Mouse (Mus musculus): ENCODE data around the gene D630023F18Rik. TPM values are rescaled to one million over a fixed set of nuclear protein-coding genes. Genes with fewer than 3 reads are reported as not detected.

Gene D630023F18Rik
- total RNA-seq, 2 experiments from 2014 or later = 15.1 to 18.3 TPM

- intact Hi-C loops (cut with DNase I) = loop anchor here (2.0 kb wide), 1 partner anchor 65 kb away; no protein-coding TSS in a partner anchor
- no peak for DNase-seq (ENCODE audit: extremely low spot score in 1 of 2, low spot score in 2 of 2)
Observed at GRCm38 (mm10) chr1:65113536-65114172, 9.4 kb downstream of the D630023F18Rik start.

GRCm38 (mm10) chr1:65112807-65113196, 10.2 kb downstream of the D630023F18Rik start:
- intact Hi-C loops (cut with DNase I) = loop anchor here (2.0 kb wide), 1 partner anchor 66 kb away; no protein-coding TSS in a partner anchor
- no peak for DNase-seq (ENCODE audit: extremely low spot score in 1 of 2, low spot score in 2 of 2)

- peak; percentile 74 to 75 for DNase-seq (ENCODE audit: extremely low spot score in 1 of 2, low spot score in 2 of 2)
Observed at GRCm38 (mm10) chr1:65112031-65112806, 10.8 kb downstream of the D630023F18Rik start.

GRCm38 (mm10) chr1:65109756-65110435, 13.1 kb downstream of the D630023F18Rik start:
- intact Hi-C loops (cut with DNase I) = no loop called here
- no peak for DNase-seq (ENCODE audit: extremely low spot score in 1 of 2, low spot score in 2 of 2)

More at GRCm38 (mm10) chr1:65112031-65112806, 10.8 kb downstream of the D630023F18Rik start:
- intact Hi-C loops (cut with DNase I) = loop anchor here (2.0 kb wide), 1 partner anchor 67 kb away; no protein-coding TSS in a partner anchor

- intact Hi-C loops (cut with DNase I) = no loop called here
- no peak for DNase-seq (ENCODE audit: extremely low spot score in 1 of 2, low spot score in 2 of 2)
Observed at GRCm38 (mm10) chr1:65109196-65109595, 13.8 kb downstream of the D630023F18Rik start.

GRCm38 (mm10) chr1:65107654-65108279, 15.2 kb downstream of the D630023F18Rik start:
- intact Hi-C loops (cut with DNase I) = no loop called here

GRCm38 (mm10) chr1:65103273-65103672, 19.7 kb downstream of the D630023F18Rik start, which contains the start of gene Cryga:
Gene Cryga (minus strand): TSS chr1:65103373.
- DNase-seq (ENCODE audit: extremely low spot score in 1 of 2, low spot score in 2 of 2) = no peak
- intact Hi-C loops (cut with DNase I) = no loop called here

More at GRCm38 (mm10) chr1:65107654-65108279, 15.2 kb downstream of the D630023F18Rik start:
- no peak for DNase-seq (ENCODE audit: extremely low spot score in 1 of 2, low spot score in 2 of 2)

GRCm38 (mm10) chr1:65096953-65097352, 26.1 kb downstream of the D630023F18Rik start:
- intact Hi-C loops (cut with DNase I) = no loop called here
- DNase-seq (ENCODE audit: extremely low spot score in 1 of 2, low spot score in 2 of 2) = no peak

GRCm38 (mm10) chr1:65091566-65091965, 31.4 kb downstream of the D630023F18Rik start:
- no peak for DNase-seq (ENCODE audit: extremely low spot score in 1 of 2, low spot score in 2 of 2)
- intact Hi-C loops (cut with DNase I) = no loop called here

GRCm38 (mm10) chr1:65090370-65090769, 32.6 kb downstream of the D630023F18Rik start:
- intact Hi-C loops (cut with DNase I) = no loop called here

GRCm38 (mm10) chr1:65088567-65089356, 34.3 kb downstream of the D630023F18Rik start:
- intact Hi-C loops (cut with DNase I) = no loop called here
- DNase-seq (ENCODE audit: extremely low spot score in 1 of 2, low spot score in 2 of 2) = no peak

More at GRCm38 (mm10) chr1:65090370-65090769, 32.6 kb downstream of the D630023F18Rik start:
- DNase-seq (ENCODE audit: extremely low spot score in 1 of 2, low spot score in 2 of 2) = no peak

- intact Hi-C loops (cut with DNase I) = no loop called here
Observed at GRCm38 (mm10) chr1:65082188-65082587, 40.8 kb downstream of the D630023F18Rik start, which contains the start of gene Crygb. Gene Crygb (minus strand): TSS chr1:65082288.

GRCm38 (mm10) chr1:65075607-65076006, 47.4 kb downstream of the D630023F18Rik start:
- intact Hi-C loops (cut with DNase I) = no loop called here
- DNase-seq (ENCODE audit: extremely low spot score in 1 of 2, low spot score in 2 of 2) = no peak

More at GRCm38 (mm10) chr1:65082188-65082587, 40.8 kb downstream of the D630023F18Rik start, which contains the start of gene Crygb:
- no peak for DNase-seq (ENCODE audit: extremely low spot score in 1 of 2, low spot score in 2 of 2)

GRCm38 (mm10) chr1:65073589-65073988, 49.4 kb downstream of the D630023F18Rik start, which contains the start of gene Crygc:
Gene Crygc (minus strand): TSS chr1:65073689.
- no peak for DNase-seq (ENCODE audit: extremely low spot score in 1 of 2, low spot score in 2 of 2)
- intact Hi-C loops (cut with DNase I) = no loop called here

GRCm38 (mm10) chr1:65067842-65068241, 55.2 kb downstream of the D630023F18Rik start:
- intact Hi-C loops (cut with DNase I) = no loop called here
- no peak for DNase-seq (ENCODE audit: extremely low spot score in 1 of 2, low spot score in 2 of 2)

GRCm38 (mm10) chr1:65064201-65064600, 58.8 kb downstream of the D630023F18Rik start:
- intact Hi-C loops (cut with DNase I) = no loop called here

GRCm38 (mm10) chr1:65063352-65063751, 59.7 kb downstream of the D630023F18Rik start, which contains the start of gene Crygd:
Gene Crygd (minus strand): TSS chr1:65063452.
- no peak for DNase-seq (ENCODE audit: extremely low spot score in 1 of 2, low spot score in 2 of 2)
- intact Hi-C loops (cut with DNase I) = no loop called here

More at GRCm38 (mm10) chr1:65064201-65064600, 58.8 kb downstream of the D630023F18Rik start:
- no peak for DNase-seq (ENCODE audit: extremely low spot score in 1 of 2, low spot score in 2 of 2)

Measured in left cerebral cortex, postnatal 10 days (tissue).